Mouse (Mus musculus): ENCODE data around the gene Cyb5r2. TPM values are rescaled to one million over a fixed set of nuclear protein-coding genes. Genes with fewer than 3 reads are reported as not detected.

Cyb5r2 gene
- polyA plus RNA-seq, 1 experiment = not detected

GRCm38 (mm10) chr7:107746036-107746435 lies 11.8 kb downstream of the Cyb5r2 start:
- Histone ChIP-seq H3K4me1 (ENCODE audit: control insufficient read depth, insufficient read depth, insufficient read length, low read length) (no peaks in the 10 kb centered on the region), H3K27ac (replicated peaks; ENCODE audit: low read depth, low read length) (no peak overlapping the region), H3K4me3 (ENCODE audit: insufficient read depth, low read depth, low read length) (no peak overlapping the region)

DNA sequence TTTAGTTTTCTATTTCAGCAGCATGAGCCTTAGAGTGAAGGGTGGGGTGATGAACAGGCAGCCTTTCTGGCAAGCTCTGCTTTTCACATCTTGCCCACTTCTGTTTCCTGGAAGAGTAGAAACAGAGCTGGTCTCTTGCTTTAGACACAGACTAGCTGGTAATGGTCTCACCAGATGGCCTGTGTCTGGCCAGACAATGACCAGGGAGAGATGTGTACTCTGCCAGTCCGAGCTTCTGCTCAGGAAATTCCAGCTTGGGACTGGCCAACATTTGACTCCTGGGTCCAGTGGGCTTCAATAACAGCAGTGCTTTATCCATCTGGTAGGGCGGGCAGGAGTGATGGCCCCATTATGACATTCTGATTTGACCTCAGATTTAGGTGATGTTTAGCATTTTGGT lies 12.7 kb downstream of the Cyb5r2 start:
- Histone ChIP-seq H3K4me1 (ENCODE audit: control insufficient read depth, insufficient read depth, insufficient read length, low read length) (no peaks in the 10 kb centered on the region), H3K27ac (replicated peaks; ENCODE audit: low read depth, low read length) (no peak overlapping the region)

GRCm38 (mm10) chr7:107744454-107744853 lies 13.4 kb downstream of the Cyb5r2 start:
- Histone ChIP-seq H3K4me1 (ENCODE audit: control insufficient read depth, insufficient read depth, insufficient read length, low read length) (no peaks in the 10 kb centered on the region), H3K4me3 (ENCODE audit: insufficient read depth, low read depth, low read length) (no peak overlapping the region), H3K27ac (replicated peaks; ENCODE audit: low read depth, low read length) (no peak overlapping the region)

More for the DNA sequence above, 12.7 kb downstream of the Cyb5r2 start:
- no peak overlapping the region for H3K4me3 ChIP-seq (ENCODE audit: insufficient read depth, low read depth, low read length)

DNA sequence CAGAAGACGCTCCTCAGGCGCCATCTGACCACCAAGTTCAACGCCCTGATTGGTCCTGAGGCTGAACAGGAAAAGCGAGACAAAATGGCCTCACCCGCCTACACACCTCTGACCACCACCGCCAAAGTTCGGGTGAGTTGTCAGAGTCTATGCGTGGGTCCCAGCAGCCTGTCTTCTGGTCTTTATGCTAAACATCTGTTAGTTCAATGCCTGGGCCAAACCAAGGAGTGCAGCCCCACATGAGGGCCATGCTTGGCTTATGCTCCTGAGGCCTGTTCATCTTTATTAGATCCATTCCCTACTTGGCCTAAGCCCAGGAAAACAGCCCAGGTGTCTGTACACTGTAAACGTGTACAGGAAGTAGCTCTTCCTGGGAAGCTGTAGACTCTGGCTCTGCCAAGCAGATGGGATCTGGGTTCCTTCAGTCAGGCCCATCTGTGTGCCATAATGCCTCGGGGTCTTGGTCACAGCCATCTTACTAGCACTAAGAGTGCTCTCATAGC lies 14.8 kb downstream of the Cyb5r2 start:
- Histone ChIP-seq H3K4me3 (ENCODE audit: insufficient read depth, low read depth, low read length) (no peak overlapping the region), H3K27ac (replicated peaks; ENCODE audit: low read depth, low read length) (no peak overlapping the region), H3K4me1 (ENCODE audit: control insufficient read depth, insufficient read depth, insufficient read length, low read length) (no peaks in the 10 kb centered on the region)

DNA sequence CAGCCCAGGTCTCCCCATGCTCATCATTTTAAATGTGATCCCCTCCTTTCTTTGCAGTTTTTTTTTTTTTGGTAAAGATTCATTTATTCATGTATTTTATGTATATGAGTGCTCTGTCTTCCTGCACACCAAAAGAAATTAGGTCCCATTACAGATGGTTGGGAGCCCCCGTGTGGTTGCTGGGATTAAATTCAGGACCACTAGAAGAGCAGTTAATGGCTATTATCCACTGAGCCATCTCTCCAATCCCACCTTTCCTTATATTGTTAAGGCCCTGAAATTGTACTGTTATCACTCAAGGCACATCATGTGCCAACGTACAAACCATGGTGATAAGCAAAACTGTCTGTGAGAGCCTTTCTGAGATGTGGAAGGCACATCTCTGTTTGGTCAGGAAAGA lies 19.1 kb downstream of the Cyb5r2 start:
- H3K4me1 ChIP-seq (ENCODE audit: control insufficient read depth, insufficient read depth, insufficient read length, low read length) = no peaks in the 10 kb centered on the region
- H3K27ac ChIP-seq (replicated peaks; ENCODE audit: low read depth, low read length) = no peak overlapping the region
- H3K4me3 ChIP-seq (ENCODE audit: insufficient read depth, low read depth, low read length) = no peak overlapping the region

DNA sequence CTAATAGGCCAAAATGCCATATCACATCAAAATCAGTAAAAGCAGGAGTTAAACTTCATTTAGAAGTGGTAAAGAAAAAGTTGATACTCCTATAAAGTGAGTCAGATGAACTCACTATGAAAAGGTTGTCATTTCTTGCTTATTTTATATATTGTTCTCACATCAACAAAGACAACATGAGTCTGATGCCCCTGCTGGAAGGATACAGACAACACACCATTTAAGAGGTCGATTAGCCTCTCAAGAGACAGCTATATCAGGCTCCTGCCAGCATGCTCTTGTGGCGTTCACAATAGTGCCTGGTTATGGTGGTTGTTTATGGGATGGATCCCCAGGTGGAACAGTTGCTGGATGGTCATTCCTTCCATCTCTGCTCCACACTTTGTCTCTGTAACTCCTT lies 24.7 kb downstream of the Cyb5r2 start:
- no peak overlapping the region for H3K27ac ChIP-seq (replicated peaks; ENCODE audit: low read depth, low read length)
- H3K4me3 ChIP-seq (ENCODE audit: insufficient read depth, low read depth, low read length) = no peak overlapping the region
- no peaks in the 10 kb centered on the region for H3K4me1 ChIP-seq (ENCODE audit: control insufficient read depth, insufficient read depth, insufficient read length, low read length)

- Histone ChIP-seq H3K4me3 (ENCODE audit: insufficient read depth, low read depth, low read length) (no peak overlapping the region), H3K4me1 (ENCODE audit: control insufficient read depth, insufficient read depth, insufficient read length, low read length) (no peaks in the 10 kb centered on the region), H3K27ac (replicated peaks; ENCODE audit: low read depth, low read length) (no peak overlapping the region)
Observed at GRCm38 (mm10) chr7:107730587-107730986, 27.2 kb downstream of the Cyb5r2 start.

DNA sequence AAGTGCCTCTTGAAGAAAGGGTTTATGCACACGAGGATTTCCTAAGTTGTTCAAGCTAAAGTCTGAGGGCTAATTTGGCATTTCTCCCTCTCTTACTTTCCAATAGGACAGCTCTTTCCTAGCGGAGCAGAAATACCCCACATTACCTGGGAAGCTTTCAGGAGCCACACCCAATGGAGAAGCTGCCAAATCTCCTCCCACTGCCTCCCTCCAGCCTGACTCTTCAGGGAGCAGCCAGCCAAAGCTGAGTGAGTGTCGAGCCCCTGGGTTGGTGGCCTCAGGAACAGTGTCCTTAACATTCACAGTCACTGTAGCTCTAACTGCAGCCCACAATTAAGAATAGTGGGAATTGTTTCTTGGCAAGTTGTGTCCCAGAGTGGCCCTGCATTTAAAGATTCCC lies 30.3 kb downstream of the Cyb5r2 start:
- no peaks in the 10 kb centered on the region for H3K4me1 ChIP-seq (ENCODE audit: control insufficient read depth, insufficient read depth, insufficient read length, low read length)
- no peak overlapping the region for H3K27ac ChIP-seq (replicated peaks; ENCODE audit: low read depth, low read length)
- no peak overlapping the region for H3K4me3 ChIP-seq (ENCODE audit: insufficient read depth, low read depth, low read length)

DNA sequence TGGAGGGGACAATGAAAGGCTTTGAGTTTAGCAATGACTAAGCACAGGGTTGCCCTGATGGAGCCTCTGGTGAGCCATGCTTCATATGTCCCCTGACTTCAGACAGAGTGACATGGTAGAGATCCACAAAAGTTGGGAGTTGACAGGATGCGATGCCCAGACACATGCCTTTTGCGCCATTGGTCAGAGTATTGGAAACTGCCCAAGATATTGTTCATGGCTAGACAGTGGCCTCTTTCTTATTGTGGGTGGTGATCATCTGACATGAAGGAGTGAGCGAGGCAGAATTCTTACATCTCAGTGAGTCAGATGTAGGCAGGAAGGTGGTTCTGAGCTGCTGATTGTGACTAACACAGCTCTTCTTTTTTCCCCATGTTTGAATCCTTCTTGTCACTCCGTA lies 35.3 kb downstream of the Cyb5r2 start:
- H3K4me1 ChIP-seq (ENCODE audit: control insufficient read depth, insufficient read depth, insufficient read length, low read length) = no peaks in the 10 kb centered on the region
- H3K27ac ChIP-seq (replicated peaks; ENCODE audit: low read depth, low read length) = no peak overlapping the region
- H3K4me3 ChIP-seq (ENCODE audit: insufficient read depth, low read depth, low read length) = no peak overlapping the region

DNA sequence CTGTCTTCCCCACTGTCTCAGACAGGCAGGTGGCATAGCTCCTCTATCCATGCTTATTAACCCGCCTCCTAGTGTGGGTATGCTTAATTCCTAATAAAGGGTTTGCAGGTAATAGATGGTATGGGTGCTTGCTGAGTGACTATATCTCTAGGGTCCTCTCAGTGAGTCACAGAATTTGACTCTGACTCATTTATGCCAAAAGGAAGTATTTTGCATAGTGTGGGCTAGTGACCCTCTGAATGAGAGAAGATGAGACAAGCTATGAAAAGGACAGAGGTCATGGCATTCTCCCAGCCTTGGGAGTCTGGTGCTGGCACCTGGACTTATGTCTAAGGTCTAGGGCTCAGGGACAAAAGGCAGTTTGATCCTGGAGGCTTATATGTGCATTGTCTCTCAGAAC lies 37.1 kb downstream of the Cyb5r2 start:
- no peaks in the 10 kb centered on the region for H3K4me1 ChIP-seq (ENCODE audit: control insufficient read depth, insufficient read depth, insufficient read length, low read length)
- H3K27ac ChIP-seq (replicated peaks; ENCODE audit: low read depth, low read length) = no peak overlapping the region
- no peak overlapping the region for H3K4me3 ChIP-seq (ENCODE audit: insufficient read depth, low read depth, low read length)

DNA sequence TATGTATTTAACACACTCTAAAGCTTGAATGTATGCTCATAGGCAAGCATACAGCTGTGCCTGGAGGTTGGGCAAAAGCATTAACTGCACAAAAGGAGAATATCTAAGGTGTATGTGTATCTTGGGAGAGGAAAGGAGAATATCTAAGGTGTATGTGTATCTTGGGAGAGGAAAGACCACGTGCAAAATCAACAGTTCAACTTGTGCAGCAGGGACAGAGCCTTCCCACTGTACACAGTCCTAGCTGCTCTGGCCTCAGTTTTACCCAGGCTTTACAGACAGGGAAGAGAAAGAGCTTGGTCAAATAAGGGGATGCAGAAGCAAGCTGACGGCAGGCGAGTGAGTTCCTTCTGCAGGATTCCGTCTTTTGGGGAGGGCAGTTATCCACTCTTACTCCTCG lies 43.8 kb downstream of the Cyb5r2 start:
- H3K4me3 ChIP-seq (ENCODE audit: insufficient read depth, low read depth, low read length) = no peak overlapping the region
- no peak overlapping the region for H3K27ac ChIP-seq (replicated peaks; ENCODE audit: low read depth, low read length)
- H3K4me1 ChIP-seq (ENCODE audit: control insufficient read depth, insufficient read depth, insufficient read length, low read length) = no peaks in the 10 kb centered on the region

DNA sequence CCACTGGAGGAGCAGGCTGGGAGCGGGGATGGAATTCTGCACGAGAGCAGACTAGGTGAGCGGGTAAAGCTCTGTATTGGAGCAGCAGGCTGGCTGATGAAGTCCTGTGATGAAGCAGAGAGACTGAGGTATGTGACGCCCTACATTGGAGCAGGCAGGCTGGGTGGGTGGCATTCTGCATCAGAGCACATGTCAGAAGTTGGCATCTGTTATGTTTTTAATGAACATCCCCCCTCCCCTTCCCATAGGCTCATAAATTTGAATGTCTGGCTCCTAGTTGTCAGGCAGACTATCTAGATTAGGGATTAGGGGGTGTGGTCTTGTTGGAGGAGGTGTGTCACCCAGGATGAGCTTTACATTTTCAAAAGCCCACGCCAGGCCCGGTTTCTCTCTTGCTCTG lies 45.1 kb downstream of the Cyb5r2 start:
- no peak overlapping the region for H3K27ac ChIP-seq (replicated peaks; ENCODE audit: low read depth, low read length)

GRCm38 (mm10) chr7:107708491-107709112 lies 49.2 kb downstream of the Cyb5r2 start:
- peak overlapping the region; percentile 24 for H3K4me3 ChIP-seq (ENCODE audit: insufficient read depth, low read depth, low read length)
- no peak overlapping the region for H3K27ac ChIP-seq (replicated peaks; ENCODE audit: low read depth, low read length)
- H3K4me1 ChIP-seq (ENCODE audit: control insufficient read depth, insufficient read depth, insufficient read length, low read length) = 0 out of 2 replicates have a peak, but pooled peaks cover 2% of the 10 kb centered on the region

More for the DNA sequence above, 45.1 kb downstream of the Cyb5r2 start:
- H3K4me1 ChIP-seq (ENCODE audit: control insufficient read depth, insufficient read depth, insufficient read length, low read length) = no peaks in the 10 kb centered on the region
- no peak overlapping the region for H3K4me3 ChIP-seq (ENCODE audit: insufficient read depth, low read depth, low read length)

GRCm38 (mm10) chr7:107707650-107708049 lies 50.2 kb downstream of the Cyb5r2 start:
- 0 out of 2 replicates have a peak, but pooled peaks cover 2% of the 10 kb centered on the region for H3K4me1 ChIP-seq (ENCODE audit: control insufficient read depth, insufficient read depth, insufficient read length, low read length)
- no peak overlapping the region for H3K4me3 ChIP-seq (ENCODE audit: insufficient read depth, low read depth, low read length)
- no peak overlapping the region for H3K27ac ChIP-seq (replicated peaks; ENCODE audit: low read depth, low read length)

DNA sequence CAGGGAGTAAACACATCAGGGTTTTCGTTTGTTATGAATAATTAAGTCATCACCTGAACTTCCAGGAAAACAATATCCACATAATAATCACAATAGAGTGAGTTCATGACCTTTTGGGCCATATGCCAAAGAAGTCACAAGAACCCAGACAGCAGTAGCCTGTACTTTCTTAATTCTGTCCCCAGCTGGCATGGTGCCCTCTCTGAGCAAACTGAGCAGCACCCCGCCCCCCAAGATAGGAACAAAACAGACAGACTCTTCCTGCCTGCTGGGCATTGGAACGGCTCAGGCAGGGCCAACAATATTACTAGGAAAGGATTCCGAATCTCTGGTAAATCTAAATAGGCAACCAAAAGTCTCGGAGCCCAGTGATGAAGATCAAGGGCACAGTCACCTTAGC lies 51.9 kb downstream of the Cyb5r2 start:
- Histone ChIP-seq H3K4me3 (ENCODE audit: insufficient read depth, low read depth, low read length) (no peak overlapping the region), H3K4me1 (ENCODE audit: control insufficient read depth, insufficient read depth, insufficient read length, low read length) (0 out of 2 replicates have a peak, but pooled peaks cover 2% of the 10 kb centered on the region), H3K27ac (replicated peaks; ENCODE audit: low read depth, low read length) (no peak overlapping the region)
